Mouse (Mus musculus): ENCODE measurements around the gene Tiam1. TPM values are rescaled to one million over a fixed set of nuclear protein-coding genes. Genes with fewer than 3 reads are reported as not detected.

Tiam1 gene
- polyA plus RNA-seq, 1 experiment from 2014 or later = 31.0 TPM

GRCm38 (mm10) chr16:90047841-90048240 lies 95.7 kb downstream of the Tiam1 start:
- Histone ChIP-seq H3K27ac (replicated peaks; ENCODE audit: low read depth, low read length) (no peak overlapping the region), H3K4me2 (ENCODE audit: low read depth, low read length) (no peak overlapping the region), H3K36me3 (ENCODE audit: control insufficient read depth, insufficient read depth, low read length) (no peaks in the 10 kb centered on the region), H3K9me3 (ENCODE audit: control insufficient read depth, low read length) (no peaks in the 10 kb centered on the region), H3K4me1 (ENCODE audit: control insufficient read depth, insufficient read depth, low read length) (peaks cover 16% of the 10 kb centered on the region), H3K27me3 (replicated peaks; ENCODE audit: control insufficient read depth, insufficient read depth, low read length) (no peaks in the 10 kb centered on the region), H3K9ac (ENCODE audit: low read depth, low read length) (no peak overlapping the region), H3K4me3 (ENCODE audit: low read depth, low read length) (no peak overlapping the region)
- no peak for ATAC-seq (ENCODE audit: low read depth)
- DNase-seq (ENCODE audit: low spot score) = no peak
- WGBS = 86% methylated on average over 6 of the region's 6 CpGs

GRCm38 (mm10) chr16:90046494-90047158 lies 96.9 kb downstream of the Tiam1 start:
- Histone ChIP-seq H3K27ac (replicated peaks; ENCODE audit: low read depth, low read length) (0 out of 2 replicates have a peak overlapping the region, but pooled peaks have one; percentile 28), H3K36me3 (ENCODE audit: control insufficient read depth, insufficient read depth, low read length) (no peaks in the 10 kb centered on the region), H3K4me2 (ENCODE audit: low read depth, low read length) (no peak overlapping the region), H3K27me3 (replicated peaks; ENCODE audit: control insufficient read depth, insufficient read depth, low read length) (no peaks in the 10 kb centered on the region), H3K9ac (ENCODE audit: low read depth, low read length) (no peak overlapping the region; the same call in 1 of the 2 replicates), H3K4me1 (ENCODE audit: control insufficient read depth, insufficient read depth, low read length) (peaks cover 16% of the 10 kb centered on the region), H3K4me3 (ENCODE audit: low read depth, low read length) (no peak overlapping the region), H3K9me3 (ENCODE audit: control insufficient read depth, low read length) (no peaks in the 10 kb centered on the region)
- DNase-seq (ENCODE audit: low spot score) = peak; percentile 87
- WGBS = 37% methylated on average over 12 of the region's 12 CpGs
- 0 out of 2 replicates have a peak, but pooled peaks have one; percentile 45 for ATAC-seq (ENCODE audit: low read depth)

- Histone ChIP-seq H3K27me3 (replicated peaks; ENCODE audit: control insufficient read depth, insufficient read depth, low read length) (no peaks in the 10 kb centered on the region), H3K4me2 (ENCODE audit: low read depth, low read length) (no peak overlapping the region)
- 82% methylated on average over 8 of the region's 8 CpGs for WGBS
These were observed 98.0 kb downstream of the Tiam1 start for GRCm38 (mm10) chr16:90045611-90046010.

GRCm38 (mm10) chr16:90044004-90044754 lies 99.4 kb downstream of the Tiam1 start:
- no peaks in the 10 kb centered on the region for H3K9me3 ChIP-seq (ENCODE audit: control insufficient read depth, low read length)
- H3K9ac ChIP-seq (ENCODE audit: low read depth, low read length) = no peak overlapping the region
- no peak overlapping the region for H3K4me2 ChIP-seq (ENCODE audit: low read depth, low read length)
- H3K27ac ChIP-seq (replicated peaks; ENCODE audit: low read depth, low read length) = no peak overlapping the region
- ATAC-seq (ENCODE audit: low read depth) = no peak
- WGBS = 83% methylated on average over 21 of the region's 21 CpGs
- no peaks in the 10 kb centered on the region for H3K36me3 ChIP-seq (ENCODE audit: control insufficient read depth, insufficient read depth, low read length)
- peaks cover 16% of the 10 kb centered on the region for H3K4me1 ChIP-seq (ENCODE audit: control insufficient read depth, insufficient read depth, low read length)
- H3K4me3 ChIP-seq (ENCODE audit: low read depth, low read length) = no peak overlapping the region
- no peaks in the 10 kb centered on the region for H3K27me3 ChIP-seq (replicated peaks; ENCODE audit: control insufficient read depth, insufficient read depth, low read length)
- no peak for DNase-seq (ENCODE audit: low spot score)

More at GRCm38 (mm10) chr16:90045611-90046010, 98.0 kb downstream of the Tiam1 start:
- DNase-seq (ENCODE audit: low spot score) (no peak), ATAC-seq (ENCODE audit: low read depth) (no peak)
- H3K36me3 ChIP-seq (ENCODE audit: control insufficient read depth, insufficient read depth, low read length) = no peaks in the 10 kb centered on the region
- no peak overlapping the region for H3K4me3 ChIP-seq (ENCODE audit: low read depth, low read length)
- no peak overlapping the region for H3K9ac ChIP-seq (ENCODE audit: low read depth, low read length)
- no peaks in the 10 kb centered on the region for H3K9me3 ChIP-seq (ENCODE audit: control insufficient read depth, low read length)
- H3K4me1 ChIP-seq (ENCODE audit: control insufficient read depth, insufficient read depth, low read length) = peaks cover 16% of the 10 kb centered on the region
- H3K27ac ChIP-seq (replicated peaks; ENCODE audit: low read depth, low read length) = no peak overlapping the region

GRCm38 (mm10) chr16:90042874-90043273 lies 100.7 kb downstream of the Tiam1 start:
- no peak for ATAC-seq (ENCODE audit: low read depth)

GRCm38 (mm10) chr16:90042386-90042785 lies 101.2 kb downstream of the Tiam1 start:
- no peaks in the 10 kb centered on the region for H3K9me3 ChIP-seq (ENCODE audit: control insufficient read depth, low read length)
- H3K27me3 ChIP-seq (replicated peaks; ENCODE audit: control insufficient read depth, insufficient read depth, low read length) = no peaks in the 10 kb centered on the region
- 90% methylated on average over 10 of the region's 10 CpGs for WGBS
- H3K36me3 ChIP-seq (ENCODE audit: control insufficient read depth, insufficient read depth, low read length) = no peaks in the 10 kb centered on the region
- ATAC-seq (ENCODE audit: low read depth) = no peak
- no peak overlapping the region for H3K4me3 ChIP-seq (ENCODE audit: low read depth, low read length)
- H3K4me1 ChIP-seq (ENCODE audit: control insufficient read depth, insufficient read depth, low read length) = peaks cover 12% of the 10 kb centered on the region
- no peak overlapping the region for H3K4me2 ChIP-seq (ENCODE audit: low read depth, low read length)
- H3K9ac ChIP-seq (ENCODE audit: low read depth, low read length) = no peak overlapping the region
- H3K27ac ChIP-seq (replicated peaks; ENCODE audit: low read depth, low read length) = no peak overlapping the region
- DNase-seq (ENCODE audit: low spot score) = no peak

More at GRCm38 (mm10) chr16:90042874-90043273, 100.7 kb downstream of the Tiam1 start:
- no peak for DNase-seq (ENCODE audit: low spot score)
- no peak overlapping the region for H3K27ac ChIP-seq (replicated peaks; ENCODE audit: low read depth, low read length)
- 95% methylated on average over 10 of the region's 10 CpGs for WGBS
- H3K9me3 ChIP-seq (ENCODE audit: control insufficient read depth, low read length) = no peaks in the 10 kb centered on the region
- no peak overlapping the region for H3K4me3 ChIP-seq (ENCODE audit: low read depth, low read length)
- H3K9ac ChIP-seq (ENCODE audit: low read depth, low read length) = no peak overlapping the region
- H3K4me1 ChIP-seq (ENCODE audit: control insufficient read depth, insufficient read depth, low read length) = peaks cover 12% of the 10 kb centered on the region
- H3K4me2 ChIP-seq (ENCODE audit: low read depth, low read length) = no peak overlapping the region
- H3K36me3 ChIP-seq (ENCODE audit: control insufficient read depth, insufficient read depth, low read length) = no peaks in the 10 kb centered on the region
- H3K27me3 ChIP-seq (replicated peaks; ENCODE audit: control insufficient read depth, insufficient read depth, low read length) = no peaks in the 10 kb centered on the region

- Histone ChIP-seq H3K4me1 (ENCODE audit: control insufficient read depth, insufficient read depth, low read length) (peaks cover 5% of the 10 kb centered on the region), H3K4me2 (ENCODE audit: low read depth, low read length) (no peak overlapping the region), H3K27ac (replicated peaks; ENCODE audit: low read depth, low read length) (no peak overlapping the region), H3K27me3 (replicated peaks; ENCODE audit: control insufficient read depth, insufficient read depth, low read length) (no peaks in the 10 kb centered on the region), H3K9me3 (ENCODE audit: control insufficient read depth, low read length) (no peaks in the 10 kb centered on the region), H3K36me3 (ENCODE audit: control insufficient read depth, insufficient read depth, low read length) (no peaks in the 10 kb centered on the region), H3K4me3 (ENCODE audit: low read depth, low read length) (no peak overlapping the region), H3K9ac (ENCODE audit: low read depth, low read length) (no peak overlapping the region)
- ATAC-seq (ENCODE audit: low read depth) (peak; percentile 60; the same call in 1 of the 2 replicates), DNase-seq (ENCODE audit: low spot score) (no peak)
- WGBS = 54% methylated on average over 8 of the region's 8 CpGs
These were observed 102.7 kb downstream of the Tiam1 start for GRCm38 (mm10) chr16:90040771-90041364.

- H3K36me3 ChIP-seq (ENCODE audit: control insufficient read depth, insufficient read depth, low read length) = no peaks in the 10 kb centered on the region
- no peak overlapping the region for H3K9ac ChIP-seq (ENCODE audit: low read depth, low read length)
- no peaks in the 10 kb centered on the region; the same call in 1 of the 2 replicates for H3K4me1 ChIP-seq (ENCODE audit: control insufficient read depth, insufficient read depth, low read length)
- no peak overlapping the region for H3K27ac ChIP-seq (replicated peaks; ENCODE audit: low read depth, low read length)
- ATAC-seq (ENCODE audit: low read depth) (no peak), DNase-seq (ENCODE audit: low spot score) (no peak)
- WGBS = 91% methylated on average over 10 of the region's 10 CpGs
- no peak overlapping the region for H3K4me2 ChIP-seq (ENCODE audit: low read depth, low read length)
- no peak overlapping the region for H3K4me3 ChIP-seq (ENCODE audit: low read depth, low read length)
- no peaks in the 10 kb centered on the region for H3K9me3 ChIP-seq (ENCODE audit: control insufficient read depth, low read length)
- no peaks in the 10 kb centered on the region for H3K27me3 ChIP-seq (replicated peaks; ENCODE audit: control insufficient read depth, insufficient read depth, low read length)
These were observed 107.9 kb downstream of the Tiam1 start for GRCm38 (mm10) chr16:90035595-90036110.

All from embryonic facial prominence, embryonic 14.5 days (tissue).